In genomic region chr15:89548837-89549236, GRCm38 (mm10) we compare ENCODE assay signal across 10 mouse cellular contexts. TPM values are rescaled to one million over a fixed set of nuclear protein-coding genes. Genes with fewer than 3 reads are reported as not detected.
DNase-seq lines count a peak whose midpoint lies in the region; ATAC-seq and TF ChIP-seq lines count a peak whose summit lies in the region.
"Had no signal": no experiment of that assay in that cellular context is flagged by ENCODE, and none has a peak within 500 bp of the region (broad histone marks: within the 10 kb centered on the region; RNA-seq: fewer than 3 reads in every experiment).

No protein-coding gene starts in this region.

- peaks cover 33% of the 10 kb centered on the region for H3K36me3 ChIP-seq in heart, embryonic 13.5 days
- H3K36me3 ChIP-seq in hindbrain, embryonic 10.5 days: peaks cover 37% of the 10 kb centered on the region
- H3K36me3 ChIP-seq: G1E had no signal

- no peaks in the 10 kb centered on the region for H3K9me3 ChIP-seq in heart, embryonic 13.5 days
- H3K9me3 ChIP-seq in hindbrain, embryonic 10.5 days: no peaks in the 10 kb centered on the region

- H3K9ac ChIP-seq in heart, embryonic 13.5 days: peak overlapping the region; percentile 60; the same call in 1 of the 2 replicates

- peak overlapping the region; percentile 48 for H3K4me3 ChIP-seq in heart, embryonic 13.5 days
- H3K4me3 ChIP-seq in hindbrain, embryonic 10.5 days: peak overlapping the region; percentile 48
- peak overlapping the region; percentile 20 for H3K4me3 ChIP-seq in olfactory bulb, adult 2 months (ENCODE audit: insufficient read depth, low read depth, low read length)

- ATAC-seq in heart, embryonic 13.5 days (ENCODE audit: extremely low read depth, insufficient number of reproducible peaks, low FRiP score, low TSS enrichment): no peak
- ATAC-seq in granulocyte monocyte progenitor cell, adult 5-6 weeks (replicated peaks; ENCODE audit: poor library complexity, severe bottlenecking): no peak

- no peak for DNase-seq in heart, postnatal 10 days
- peak; percentile 81 for DNase-seq in right cerebral cortex, postnatal 10 days (ENCODE audit: low spot score in 2 of 2)
- DNase-seq in right cerebral cortex, postnatal 25 days: no peak
- no peak for DNase-seq in hindbrain, embryonic 10.5 days (ENCODE audit: low spot score)
- no peak for DNase-seq in adrenal gland, adult 2 months

- H3K27me3 ChIP-seq in heart, embryonic 13.5 days (replicated peaks): peaks cover 45% of the 10 kb centered on the region
- peaks cover 44% of the 10 kb centered on the region for H3K27me3 ChIP-seq in hindbrain, embryonic 10.5 days (ENCODE audit: insufficient read depth, poor library complexity, severe bottlenecking)

- TF ChIP-seq CTCF in olfactory bulb, adult 2 months (IDR thresholded peaks at IDR 0.05; ENCODE audit: insufficient read depth, low read depth, low read length): no peak

- TF ChIP-seq POLR2A in olfactory bulb, adult 2 months (IDR thresholded peaks at IDR 0.05; ENCODE audit: insufficient read depth, low read depth, low read length): no peak

- H3K27ac ChIP-seq in heart, embryonic 13.5 days (replicated peaks): no peak overlapping the region
- peak overlapping the region; percentile 72; the same call in 1 of the 2 replicates for H3K27ac ChIP-seq in hindbrain, embryonic 10.5 days
- H3K27ac ChIP-seq in olfactory bulb, adult 2 months (ENCODE audit: insufficient read depth, low read depth, low read length): peak overlapping the region; percentile 46; the same call in 1 of the 2 replicates

- H3K4me1 ChIP-seq in heart, embryonic 13.5 days: peaks cover 18% of the 10 kb centered on the region
- peaks cover 25% of the 10 kb centered on the region for H3K4me1 ChIP-seq in hindbrain, embryonic 10.5 days (replicated peaks)
- H3K4me1 ChIP-seq in olfactory bulb, adult 2 months (ENCODE audit: control insufficient read depth, insufficient read depth, low read length): peaks cover 43% of the 10 kb centered on the region

- WGBS in heart, embryonic 13.5 days: 47% methylated on average over 11 of the region's 11 CpGs
- WGBS in hindbrain, embryonic 10.5 days: 37% methylated on average over 11 of the region's 11 CpGs
- 30% methylated on average over 11 of the region's 11 CpGs for WGBS in olfactory bulb, adult 2 months

- peak overlapping the region; percentile 77 for H3K4me2 ChIP-seq in heart, embryonic 13.5 days

- intact Hi-C loops in heart, postnatal 10 days (cut with DNase I): no loop called here

RNA-seq across cellular contexts. Expression of gene Acr, which starts 19.3 kb away (rescaled TPM):
- polyA plus RNA-seq in heart, embryonic 13.5 days (2015; fragmentation: Nextera tagmentation; extraction: Ambion mirVana): 0.24 and 0.33 TPM in 2 replicates
- 1 to 10 TPM in 1 of 2 experiments, under 1 TPM in 1; 0.55 to 1.5 TPM for total RNA-seq in heart, postnatal 10 days (2021)
- 0.19 and 0.38 TPM in 2 replicates for polyA plus RNA-seq in hindbrain, embryonic 10.5 days (2016; fragmentation: Nextera tagmentation; extraction: Ambion mirVana)
- polyA plus RNA-seq in olfactory bulb, adult 2 months (2012; ENCODE audit: insufficient read depth, insufficient read length, low replicate concordance, missing spikeins): not detected in 2 replicates
- under 1 TPM in 1 of 2 experiments, not detected in 1; 0.26 TPM for total RNA-seq in adrenal gland, adult 2 months (2021)
- 1.3 and 1.5 TPM in 2 replicates for polyA plus RNA-seq in adrenal gland, adult 2 months (2012; rRNA removed)
- not detected in 2 replicates for total RNA-seq in granulocyte monocyte progenitor cell, adult 5-6 weeks (2014; fragmentation: Nextera tagmentation)
- not detected in 2 replicates for total RNA-seq in granulocyte monocyte progenitor cell, adult 5-6 weeks (2017)
- total RNA-seq: G1E; neutrophil, adult 5-6 weeks had no signal
- polyA plus RNA-seq: G1E had no signal

RNA-seq across cellular contexts. Expression of gene Rabl2, which starts 42.9 kb away (rescaled TPM):
- polyA plus RNA-seq in heart, embryonic 13.5 days (2015; fragmentation: Nextera tagmentation; extraction: Ambion mirVana): 19.2 and 21.4 TPM in 2 replicates
- 1 to 10 TPM; 8.0 to 9.1 TPM for total RNA-seq in heart, postnatal 10 days (2021)
- 76.7 and 88.1 TPM in 2 replicates for polyA plus RNA-seq in hindbrain, embryonic 10.5 days (2016; fragmentation: Nextera tagmentation; extraction: Ambion mirVana)
- polyA plus RNA-seq in olfactory bulb, adult 2 months (2012; ENCODE audit: insufficient read depth, insufficient read length, low replicate concordance, missing spikeins): not detected in 2 replicates
- 10 to 100 TPM in 1 of 2 experiments, 1 to 10 TPM in 1; 8.6 to 10.3 TPM for total RNA-seq in adrenal gland, adult 2 months (2021)
- 6.4 and 7.2 TPM in 2 replicates for polyA plus RNA-seq in adrenal gland, adult 2 months (2012; rRNA removed)
- total RNA-seq in granulocyte monocyte progenitor cell, adult 5-6 weeks (2014; fragmentation: Nextera tagmentation): 10.2 and 16.8 TPM in 2 replicates
- total RNA-seq in granulocyte monocyte progenitor cell, adult 5-6 weeks (2017): 11.1 and 18.9 TPM in 2 replicates

RNA-seq across cellular contexts. Expression of gene Shank3, which starts 49.4 kb away (rescaled TPM):
- 1.7 and 2.0 TPM in 2 replicates for polyA plus RNA-seq in heart, embryonic 13.5 days (2015; fragmentation: Nextera tagmentation; extraction: Ambion mirVana)
- total RNA-seq in heart, postnatal 10 days (2021): 10 to 100 TPM; 82.6 to 86.1 TPM
- polyA plus RNA-seq in hindbrain, embryonic 10.5 days (2016; fragmentation: Nextera tagmentation; extraction: Ambion mirVana): 2.8 and 3.5 TPM in 2 replicates
- polyA plus RNA-seq in olfactory bulb, adult 2 months (2012; ENCODE audit: insufficient read depth, insufficient read length, low replicate concordance, missing spikeins): not detected in 2 replicates
- 10 to 100 TPM; 32.7 to 36.9 TPM for total RNA-seq in adrenal gland, adult 2 months (2021)
- polyA plus RNA-seq in adrenal gland, adult 2 months (2012; rRNA removed): 50.9 and 64.1 TPM in 2 replicates
- 0.34 and 0.58 TPM in 2 replicates for total RNA-seq in granulocyte monocyte progenitor cell, adult 5-6 weeks (2014; fragmentation: Nextera tagmentation)
- 0.26 and 0.47 TPM in 2 replicates for total RNA-seq in granulocyte monocyte progenitor cell, adult 5-6 weeks (2017)
- total RNA-seq: neutrophil, adult 5-6 weeks had no signal

Comparison
In these comparisons a context has a peak if more than half of its experiments do, and no peak if none do; other contexts are left out.
1. DNase-seq: peak in right cerebral cortex, postnatal 10 days (2 of 2); none in heart, postnatal 10 days (0 of 2), right cerebral cortex, postnatal 25 days (single experiment), hindbrain, embryonic 10.5 days (single experiment) and adrenal gland, adult 2 months (single experiment).
2. Peak in every context shown above with its lines, with median percentiles within 50 percentile points of each other: H3K4me3 ChIP-seq.